14 mouse cellular contexts compared by ENCODE assay signal in genomic region chr11:84749490-84750349, GRCm38 (mm10).
DNase-seq lines count a peak whose midpoint lies in the region; ATAC-seq and TF ChIP-seq lines count a peak whose summit lies in the region.
"Had no signal": no experiment of that assay in that cellular context is flagged by ENCODE, and none has a peak within 500 bp of the region (broad histone marks: within the 10 kb centered on the region; RNA-seq: fewer than 3 reads in every experiment).

No protein-coding gene starts in this region.

- WGBS in kidney, embryonic 15.5 days, result 34% methylated on average over 12 of the region's 12 CpGs

- H3K9me3 ChIP-seq in kidney, embryonic 15.5 days (replicated peaks), result no peaks in the 10 kb centered on the region
- H3K9me3 ChIP-seq in ES-E14 (ENCODE audit: control insufficient read depth, insufficient read depth, low read depth, low read length), result no peaks in the 10 kb centered on the region
- H3K9me3 ChIP-seq: embryonic facial prominence, embryonic 15.5 days; limb, embryonic 12.5 days had no signal

- in situ Hi-C loops in ES-E14 (cut with MboI; ENCODE audit: low sequenced_read_pairs in 2 of 2, unreplicated experiment in 2 of 2), result no loop called here

- H3K9ac ChIP-seq in kidney, embryonic 15.5 days, result no peak overlapping the region
- H3K9ac ChIP-seq in ES-E14 (ENCODE audit: insufficient read depth, low read depth, low read length, poor library complexity, severe bottlenecking), result no peak overlapping the region
- H3K9ac ChIP-seq: embryonic facial prominence, embryonic 15.5 days; limb, embryonic 12.5 days had no signal

- H3K4me3 ChIP-seq in kidney, embryonic 15.5 days (replicated peaks), result no peak overlapping the region
- H3K4me3 ChIP-seq in ES-E14 (ENCODE audit: insufficient read depth in 1 of 2, low read depth in 1 of 2, low read length in 2 of 2, poor library complexity in 1 of 2, severe bottlenecking in 1 of 2), result no peak overlapping the region
- H3K4me3 ChIP-seq: embryonic facial prominence, embryonic 15.5 days; limb, embryonic 12.5 days had no signal

- no peak overlapping the region for H3K27ac ChIP-seq in kidney, embryonic 15.5 days
- no peak overlapping the region for H3K27ac ChIP-seq in ES-E14 (ENCODE audit: insufficient read depth, low read depth, low read length, poor library complexity, severe bottlenecking)
- H3K27ac ChIP-seq: embryonic facial prominence, embryonic 15.5 days; limb, embryonic 12.5 days had no signal

- H3K4me2 ChIP-seq in kidney, embryonic 15.5 days, result no peak overlapping the region
- H3K4me2 ChIP-seq: embryonic facial prominence, embryonic 15.5 days; limb, embryonic 12.5 days had no signal

- peaks cover 5% of the 10 kb centered on the region; the same call in 1 of the 2 replicates for H3K27me3 ChIP-seq in kidney, embryonic 15.5 days
- H3K27me3 ChIP-seq: embryonic facial prominence, embryonic 15.5 days had no signal

- no peak for ATAC-seq in kidney, embryonic 15.5 days (replicated peaks; ENCODE audit: low FRiP score)
- ATAC-seq: inflammation-experienced regulatory T-cells, adult 6 months had no signal

- no peaks in the 10 kb centered on the region for H3K36me3 ChIP-seq in kidney, embryonic 15.5 days
- no peaks in the 10 kb centered on the region for H3K36me3 ChIP-seq in ES-E14 (ENCODE audit: control insufficient read depth, insufficient read depth, low read length, poor library complexity, severe bottlenecking)
- H3K36me3 ChIP-seq: embryonic facial prominence, embryonic 15.5 days; limb, embryonic 12.5 days had no signal

- H3K4me1 ChIP-seq in kidney, embryonic 15.5 days, result peaks cover 11% of the 10 kb centered on the region
- peaks cover 2 to 17% of the 10 kb centered on the region in 2 experiments; a peak in 3 of 4 replicates for H3K4me1 ChIP-seq in ES-E14 (ENCODE audit: control insufficient read depth in 2 of 2, insufficient read depth in 2 of 2, low read length in 2 of 2, poor library complexity in 1 of 2)
- H3K4me1 ChIP-seq: embryonic facial prominence, embryonic 15.5 days had no signal

- DNase-seq in cerebellum, postnatal 14 days, result peak; percentile 33 to 48
- DNase-seq in cerebellum, adult 11 months, result no peak
- DNase-seq in kidney, postnatal 4 days, result peak; percentile 35 to 38
- DNase-seq in ES-E14 (ENCODE audit: low read depth, low spot score), result peak; percentile 62
- DNase-seq in embryo, embryonic 11 days, result peak; percentile 42
- DNase-seq in urinary bladder, postnatal 10 days (ENCODE audit: low spot score), result no peak
- DNase-seq in cerebellum, adult 9-10 months, result no peak
- DNase-seq: lung, postnatal 36 days; spleen, adult 18-20 months; thymus, adult 18-20 months had no signal

TF ChIP-seq in ES-E14, 5 proteins besides CTCF, POLR2A, EP300 and RAD21:
- TF ChIP-seq CHD2 (IDR thresholded peaks at IDR 0.05; ENCODE audit: low read depth, low read length), result no peak
- no peak for TF ChIP-seq MAFK (IDR thresholded peaks at IDR 0.05; ENCODE audit: insufficient read depth, low read depth, low read length)
- no peak for TF ChIP-seq ZNF384 (IDR thresholded peaks at IDR 0.05; ENCODE audit: low read depth, low read length)
- TF ChIP-seq HCFC1 (IDR thresholded peaks at IDR 0.05; ENCODE audit: borderline replicate concordance, insufficient read depth, low read length), result no peak
- TF ChIP-seq ZC3H11A (IDR thresholded peaks at IDR 0.05; ENCODE audit: borderline replicate concordance, low read depth, low read length), result no peak
TF ChIP-seq in ES-E14: peak in this region for 0.

Comparison
In these comparisons a context has a peak if more than half of its experiments do, and no peak if none do; other contexts are left out.
1. DNase-seq: peak in cerebellum, postnatal 14 days (2 of 2), kidney, postnatal 4 days (2 of 2), ES-E14 (single experiment) and embryo, embryonic 11 days (single experiment); none in cerebellum, adult 11 months (single experiment), urinary bladder, postnatal 10 days (single experiment) and cerebellum, adult 9-10 months (single experiment).